Mouse (Mus musculus) lung, embryonic 16.5 days (tissue): ENCODE measurements around the gene Fbxo27. TPM values are rescaled to one million over a fixed set of nuclear protein-coding genes. Genes with fewer than 3 reads are reported as not detected.

ENCODE experiments used
- ATAC-seq: fragments of 200-750 bp; cut with Nextera tagmentation; 2 replicates; pipeline ENCODE4 v1.8.0; 2017; ENCODE audit warnings: low read depth, mild to moderate bottlenecking, moderate library complexity
- H3K27ac ChIP-seq: fragments of 300-500 bp; sonication (generic); 2 replicates; pipeline ENCODE4 v1.5.1; 2014; ENCODE audit warnings: mild to moderate bottlenecking, control low read depth, low read length
- H3K27me3 ChIP-seq: fragments of 300-500 bp; sonication (generic); 2 replicates; pipeline ENCODE4 v1.6.1; 2014; ENCODE audit warnings: low read depth, low read length, mixed read lengths; ENCODE audit not compliant: control insufficient read depth, insufficient read depth
- H3K36me3 ChIP-seq: fragments of 300-500 bp; sonication (generic); 2 replicates; pipeline ENCODE4 v1.6.1; 2014; ENCODE audit warnings: low read length; ENCODE audit not compliant: control insufficient read depth, insufficient read depth
- H3K4me1 ChIP-seq: fragments of 300-500 bp; sonication (generic); replicated peaks from 2 replicates; pipeline ENCODE4 v1.6.1; 2014; ENCODE audit warnings: low read length, mixed read lengths; ENCODE audit not compliant: control insufficient read depth, insufficient read depth
- H3K4me2 ChIP-seq: fragments of 300-500 bp; sonication (generic); 2 replicates; pipeline ENCODE4 v1.6.1; 2014; ENCODE audit warnings: low read depth, low read length, control low read depth
- H3K4me3 ChIP-seq: fragments of 300-500 bp; sonication (generic); 2 replicates; pipeline ENCODE4 v1.5.1; 2014; ENCODE audit warnings: mild to moderate bottlenecking, low read length, control low read depth
- H3K9ac ChIP-seq: fragments of 300-500 bp; sonication (generic); 2 replicates; pipeline ENCODE4 v1.6.1; 2014; ENCODE audit warnings: low read length, control low read depth
- H3K9me3 ChIP-seq: fragments of 300-500 bp; sonication (generic); 2 replicates; pipeline ENCODE4 v1.6.1; 2016; ENCODE audit warnings: low read length; ENCODE audit not compliant: control insufficient read depth
- WGBS: fragments of 180-500 bp; shearing (Covaris S2); extraction: QIAGEN DNeasy Blood & Tissue Kit; methylation state at CpG from one replicate; pipeline ENCODE4 v1.1.7; 2014; 5-methylcytosine and 5-hydroxymethylcytosine counted together
- polyA plus RNA-seq: library from polyadenylated mRNA; unstranded; fragments of >200 nt; fragmentation: Nextera tagmentation; extraction: Ambion mirVana; gene quantifications from 2 replicates; pipeline ENCODE4 v1.2.1, GENCODE M21; 2015

Gene Fbxo27
- 5.2 and 6.9 TPM in 2 replicates for polyA plus RNA-seq

GRCm38 (mm10) chr7:28692545-28693320 lies at the start of gene Fbxo27:
Fbxo27 (plus strand) TSS chr7:28692849.
- Histone ChIP-seq H3K27me3 (no peaks in the 10 kb centered on the region; the same call in 1 of the 2 replicates), H3K36me3 (no peaks in the 10 kb centered on the region), H3K4me3 (peak within 1 kb of the TSS; percentile 64), H3K27ac (no peak within 1 kb of the TSS), H3K9me3 (no peaks in the 10 kb centered on the region), H3K9ac (peak within 1 kb of the TSS; percentile 63), H3K4me2 (peak within 1 kb of the TSS; percentile 86), H3K4me1 (0 out of 2 replicates have a peak, but pooled peaks cover 7% of the 10 kb centered on the region)
- 38% methylated on average over 30 of the region's 30 CpGs for WGBS
- peak; percentile 56 for ATAC-seq

- no peak overlapping the region for H3K9ac ChIP-seq
- ATAC-seq, result no peak
- H3K4me3 ChIP-seq, result no peak overlapping the region
- no peaks in the 10 kb centered on the region for H3K4me1 ChIP-seq
- H3K27me3 ChIP-seq, result no peaks in the 10 kb centered on the region
- 79% methylated on average over 6 of the region's 6 CpGs for WGBS
- H3K36me3 ChIP-seq, result no peaks in the 10 kb centered on the region
- no peaks in the 10 kb centered on the region for H3K9me3 ChIP-seq
- H3K4me2 ChIP-seq, result no peak overlapping the region
- H3K27ac ChIP-seq, result no peak overlapping the region
Measured at GRCm38 (mm10) chr7:28645366-28645765, 47.3 kb upstream of the Fbxo27 start.

- Histone ChIP-seq H3K4me3 (no peak overlapping the region), H3K4me2 (no peak overlapping the region), H3K36me3 (no peaks in the 10 kb centered on the region), H3K9me3 (no peaks in the 10 kb centered on the region), H3K27ac (no peak overlapping the region), H3K9ac (no peak overlapping the region), H3K27me3 (no peaks in the 10 kb centered on the region), H3K4me1 (no peaks in the 10 kb centered on the region)
- ATAC-seq, result no peak
- 90% methylated on average over 2 of the region's 2 CpGs for WGBS
Measured at GRCm38 (mm10) chr7:28645947-28646475, 46.6 kb upstream of the Fbxo27 start.

GRCm38 (mm10) chr7:28647016-28647415 lies 45.6 kb upstream of the Fbxo27 start:
- ATAC-seq, result no peak
- 39% methylated on average over 7 of the region's 7 CpGs for WGBS
- Histone ChIP-seq H3K4me3 (no peak overlapping the region), H3K27ac (no peak overlapping the region), H3K27me3 (no peaks in the 10 kb centered on the region), H3K9me3 (no peaks in the 10 kb centered on the region), H3K9ac (no peak overlapping the region), H3K4me1 (no peaks in the 10 kb centered on the region), H3K4me2 (no peak overlapping the region), H3K36me3 (no peaks in the 10 kb centered on the region)

- Histone ChIP-seq H3K4me2 (no peak overlapping the region), H3K4me3 (no peak overlapping the region), H3K4me1 (no peaks in the 10 kb centered on the region), H3K27me3 (no peaks in the 10 kb centered on the region), H3K36me3 (no peaks in the 10 kb centered on the region), H3K9me3 (no peaks in the 10 kb centered on the region), H3K27ac (no peak overlapping the region), H3K9ac (no peak overlapping the region)
- 87% methylated on average over 2 of the region's 2 CpGs for WGBS
- no peak for ATAC-seq
Measured at GRCm38 (mm10) chr7:28651157-28651556, 41.5 kb upstream of the Fbxo27 start.

GRCm38 (mm10) chr7:28656430-28656829 lies 36.2 kb upstream of the Fbxo27 start:
- H3K27me3 ChIP-seq, result no peaks in the 10 kb centered on the region
- no peak overlapping the region for H3K9ac ChIP-seq
- H3K27ac ChIP-seq, result no peak overlapping the region
- no peak overlapping the region for H3K4me2 ChIP-seq
- WGBS, result 63% methylated on average over 4 of the region's 4 CpGs
- H3K4me1 ChIP-seq, result no peaks in the 10 kb centered on the region
- H3K4me3 ChIP-seq, result no peak overlapping the region
- ATAC-seq, result no peak
- H3K9me3 ChIP-seq, result no peaks in the 10 kb centered on the region
- H3K36me3 ChIP-seq, result no peaks in the 10 kb centered on the region

- Histone ChIP-seq H3K4me1 (peaks cover 4% of the 10 kb centered on the region), H3K27me3 (no peaks in the 10 kb centered on the region; the same call in 1 of the 2 replicates), H3K4me3 (peak overlapping the region; percentile 15; the same call in 1 of the 2 replicates), H3K9me3 (no peaks in the 10 kb centered on the region), H3K27ac (no peak overlapping the region), H3K4me2 (peak overlapping the region; percentile 42), H3K36me3 (no peaks in the 10 kb centered on the region), H3K9ac (0 out of 2 replicates have a peak overlapping the region, but pooled peaks have one; percentile 11)
- no peak for ATAC-seq
- 15% methylated on average over 15 of the region's 15 CpGs for WGBS
Measured at GRCm38 (mm10) chr7:28665620-28666579, 26.7 kb upstream of the Fbxo27 start.

GRCm38 (mm10) chr7:28671172-28671571 lies 21.5 kb upstream of the Fbxo27 start:
- H3K4me1 ChIP-seq, result no peaks in the 10 kb centered on the region
- no peak overlapping the region for H3K27ac ChIP-seq
- H3K9me3 ChIP-seq, result no peaks in the 10 kb centered on the region
- no peaks in the 10 kb centered on the region for H3K27me3 ChIP-seq
- WGBS, result 39% methylated on average over 4 of the region's 4 CpGs
- H3K4me3 ChIP-seq, result no peak overlapping the region
- no peak overlapping the region for H3K9ac ChIP-seq
- no peaks in the 10 kb centered on the region for H3K36me3 ChIP-seq
- no peak for ATAC-seq
- H3K4me2 ChIP-seq, result no peak overlapping the region

GRCm38 (mm10) chr7:28672276-28672675 lies 20.4 kb upstream of the Fbxo27 start:
- Histone ChIP-seq H3K4me2 (no peak overlapping the region), H3K36me3 (no peaks in the 10 kb centered on the region), H3K4me3 (no peak overlapping the region), H3K9ac (no peak overlapping the region), H3K4me1 (no peaks in the 10 kb centered on the region), H3K9me3 (no peaks in the 10 kb centered on the region), H3K27ac (no peak overlapping the region), H3K27me3 (no peaks in the 10 kb centered on the region)
- no peak for ATAC-seq
- 82% methylated on average over 5 of the region's 5 CpGs for WGBS
